Mouse (Mus musculus) kidney, embryonic 15.5 days (tissue): ENCODE results near the gene Efnb3. TPM values are rescaled to one million over a fixed set of nuclear protein-coding genes. Genes with fewer than 3 reads are reported as not detected.

ENCODE experiments used
- ATAC-seq: fragments of 200-750 bp; cut with Nextera tagmentation; replicated peaks from 2 replicates; pipeline ENCODE4 v1.8.0; 2017; ENCODE audit warnings: moderate TSS enrichment; ENCODE audit not compliant: low FRiP score
- H3K27ac ChIP-seq: fragments of 300-500 bp; sonication (generic); 2 replicates; pipeline ENCODE4 v1.5.1; 2015; ENCODE audit warnings: mild to moderate bottlenecking, inconsistent platforms
- H3K27me3 ChIP-seq: fragments of 300-500 bp; sonication (generic); 2 replicates; pipeline ENCODE4 v1.6.1; 2015; ENCODE audit warnings: inconsistent platforms
- H3K36me3 ChIP-seq: fragments of 300-500 bp; sonication (generic); 2 replicates; pipeline ENCODE4 v1.6.1; 2015; ENCODE audit warnings: inconsistent platforms
- H3K4me1 ChIP-seq: fragments of 300-500 bp; sonication (generic); 2 replicates; pipeline ENCODE4 v1.6.1; 2015; ENCODE audit warnings: inconsistent platforms
- H3K4me2 ChIP-seq: fragments of 300-500 bp; sonication (generic); 2 replicates; pipeline ENCODE4 v1.6.1; 2015; ENCODE audit warnings: moderate library complexity, mild to moderate bottlenecking, inconsistent platforms
- H3K4me3 ChIP-seq: fragments of 300-500 bp; sonication (generic); replicated peaks from 2 replicates; pipeline ENCODE4 v1.5.1; 2015; ENCODE audit warnings: mild to moderate bottlenecking, inconsistent platforms
- H3K9ac ChIP-seq: fragments of 300-500 bp; sonication (generic); 2 replicates; pipeline ENCODE4 v1.6.1; 2015; ENCODE audit warnings: mild to moderate bottlenecking, inconsistent platforms
- H3K9me3 ChIP-seq: fragments of 300-500 bp; sonication (generic); replicated peaks from 2 replicates; pipeline ENCODE4 v1.6.1; 2016; ENCODE audit warnings: inconsistent platforms
- WGBS: fragments of 180-500 bp; shearing (Covaris S2); methylation state at CpG from one replicate; pipeline ENCODE4 v1.1.7; 2015; ENCODE audit warnings: mixed read lengths; 5-methylcytosine and 5-hydroxymethylcytosine counted together
- microRNA-seq: library from miRNA; unstranded; fragments of <30 nt; microRNA quantifications from one replicate; pipeline ENCODE4, GENCODE M21; 2016
- polyA plus RNA-seq: library from polyadenylated mRNA; unstranded; fragments of >200 nt; fragmentation: Nextera tagmentation; extraction: Ambion mirVana; gene quantifications from 2 replicates; pipeline ENCODE4 v1.2.1, GENCODE M21; 2015

The Efnb3 gene
- polyA plus RNA-seq, 1 experiment from 2014 or later, result 14.3 TPM

GRCm38 (mm10) chr11:69521526-69522149 is 38.4 kb downstream of the Efnb3 start:
- Histone ChIP-seq H3K4me3 (no peak overlapping the region), H3K9me3 (no peaks in the 10 kb centered on the region), H3K27ac (no peak overlapping the region), H3K9ac (no peak overlapping the region), H3K36me3 (no peaks in the 10 kb centered on the region), H3K27me3 (0 out of 2 replicates have a peak, but pooled peaks cover 3% of the 10 kb centered on the region), H3K4me2 (no peak overlapping the region), H3K4me1 (peaks cover 7% of the 10 kb centered on the region)
- WGBS, result 84% methylated on average over 9 of the region's 9 CpGs
- no peak for ATAC-seq

- peaks cover 7% of the 10 kb centered on the region for H3K4me1 ChIP-seq
- no peak for ATAC-seq
- H3K9ac ChIP-seq, result no peak overlapping the region
- peaks cover 9% of the 10 kb centered on the region; the same call in 1 of the 2 replicates for H3K27me3 ChIP-seq
- H3K36me3 ChIP-seq, result no peaks in the 10 kb centered on the region
- H3K27ac ChIP-seq, result no peak overlapping the region
- no peaks in the 10 kb centered on the region for H3K9me3 ChIP-seq
- no peak overlapping the region for H3K4me3 ChIP-seq
- no peak overlapping the region for H3K4me2 ChIP-seq
- 54% methylated on average over 4 of the region's 4 CpGs for WGBS
Measured at GRCm38 (mm10) chr11:69519976-69520375, 40.0 kb downstream of the Efnb3 start.

GRCm38 (mm10) chr11:69516661-69517060 is 43.3 kb downstream of the Efnb3 start:
- no peak for ATAC-seq
- WGBS, result 70% methylated on average over 3 of the region's 3 CpGs
- no peaks in the 10 kb centered on the region for H3K36me3 ChIP-seq
- H3K4me2 ChIP-seq, result no peak overlapping the region
- peaks cover 9% of the 10 kb centered on the region; the same call in 1 of the 2 replicates for H3K27me3 ChIP-seq
- H3K27ac ChIP-seq, result no peak overlapping the region
- H3K9ac ChIP-seq, result no peak overlapping the region
- no peaks in the 10 kb centered on the region for H3K9me3 ChIP-seq
- H3K4me3 ChIP-seq, result no peak overlapping the region
- peaks cover 7% of the 10 kb centered on the region for H3K4me1 ChIP-seq

GRCm38 (mm10) chr11:69516151-69516640 is 43.8 kb downstream of the Efnb3 start:
- Histone ChIP-seq H3K9me3 (no peaks in the 10 kb centered on the region), H3K9ac (no peak overlapping the region), H3K4me3 (no peak overlapping the region), H3K4me1 (peaks cover 7% of the 10 kb centered on the region), H3K27me3 (peaks cover 9% of the 10 kb centered on the region; the same call in 1 of the 2 replicates), H3K4me2 (no peak overlapping the region), H3K27ac (no peak overlapping the region), H3K36me3 (no peaks in the 10 kb centered on the region)
- no peak for ATAC-seq
- 74% methylated on average over 15 of the region's 15 CpGs for WGBS

- Histone ChIP-seq H3K27me3 (peaks cover 9% of the 10 kb centered on the region; the same call in 1 of the 2 replicates), H3K9ac (no peak overlapping the region), H3K4me1 (no peaks in the 10 kb centered on the region; the same call in 1 of the 2 replicates), H3K27ac (no peak overlapping the region), H3K36me3 (no peaks in the 10 kb centered on the region), H3K9me3 (no peaks in the 10 kb centered on the region), H3K4me2 (no peak overlapping the region), H3K4me3 (no peak overlapping the region)
- 7% methylated on average over 6 of the region's 6 CpGs for WGBS
- no peak for ATAC-seq
Measured at GRCm38 (mm10) chr11:69513840-69514239, 46.2 kb downstream of the Efnb3 start.

GRCm38 (mm10) chr11:69510796-69511496 is 49.1 kb downstream of the Efnb3 start:
- peaks cover 8% of the 10 kb centered on the region; the same call in 1 of the 2 replicates for H3K27me3 ChIP-seq
- H3K9ac ChIP-seq, result no peak overlapping the region
- no peak for ATAC-seq
- WGBS, result 33% methylated on average over 7 of the region's 7 CpGs
- H3K27ac ChIP-seq, result no peak overlapping the region
- H3K9me3 ChIP-seq, result no peaks in the 10 kb centered on the region
- no peak overlapping the region for H3K4me2 ChIP-seq
- no peaks in the 10 kb centered on the region for H3K36me3 ChIP-seq
- no peak overlapping the region for H3K4me3 ChIP-seq
- H3K4me1 ChIP-seq, result no peaks in the 10 kb centered on the region; the same call in 1 of the 2 replicates

Small RNA genes lying within 50 kb of the gene (microRNA-seq; reads per million reads assigned to microRNA genes)
- gene Gm27493, result not detected

Other genes with a start within 250 kb of the Efnb3 start
- gene Cntrob, start 236.4 kb downstream of the Efnb3 start, polyA plus RNA-seq, result 23.0 and 23.9 TPM in 2 replicates
- 152 and 160 TPM in 2 replicates for gene Trappc1, start 236.2 kb downstream of the Efnb3 start, polyA plus RNA-seq
- gene Kcnab3, start 233.9 kb downstream of the Efnb3 start, polyA plus RNA-seq, result 2.9 and 3.5 TPM in 2 replicates
- gene Rnf227, start 219.7 kb downstream of the Efnb3 start, polyA plus RNA-seq, result 16.6 and 17.1 TPM in 2 replicates
- gene Chd3, start 190.8 kb downstream of the Efnb3 start, polyA plus RNA-seq, result 54.8 and 62.8 TPM in 2 replicates
- gene Naa38, start 164.7 kb downstream of the Efnb3 start, polyA plus RNA-seq, result 153 and 155 TPM in 2 replicates
- gene Cyb5d1, start 164.6 kb downstream of the Efnb3 start, polyA plus RNA-seq, result 30.2 and 30.5 TPM in 2 replicates
- gene Tmem88, start 162.0 kb downstream of the Efnb3 start, polyA plus RNA-seq, result 41.9 and 44.3 TPM in 2 replicates
- 32.6 and 33.0 TPM in 2 replicates for gene Kdm6b, start 146.5 kb downstream of the Efnb3 start, polyA plus RNA-seq
- gene Dnah2, start 11.1 kb downstream of the Efnb3 start, polyA plus RNA-seq, result 0.73 and 0.87 TPM in 2 replicates
- gene Wrap53, start 20.1 kb upstream of the Efnb3 start, polyA plus RNA-seq, result 26.6 and 27.9 TPM in 2 replicates
- 175 and 195 TPM in 2 replicates for gene Trp53, start 20.2 kb upstream of the Efnb3 start, polyA plus RNA-seq
- gene Atp1b2, start 45.7 kb upstream of the Efnb3 start, polyA plus RNA-seq, result 11.2 and 13.5 TPM in 2 replicates
- 0.30 and 0.49 TPM in 2 replicates for gene Shbg, start 57.7 kb upstream of the Efnb3 start, polyA plus RNA-seq
- gene Sat2, start 61.8 kb upstream of the Efnb3 start, polyA plus RNA-seq, result 17.8 and 23.1 TPM in 2 replicates
- gene Fxr2, start 72.8 kb upstream of the Efnb3 start, polyA plus RNA-seq, result 29.2 TPM in 2 replicates
- 0.18 and 0.19 TPM in 2 replicates for gene Sox15, start 95.1 kb upstream of the Efnb3 start, polyA plus RNA-seq
- 71.8 and 78.0 TPM in 2 replicates for gene Mpdu1, start 102.4 kb upstream of the Efnb3 start, polyA plus RNA-seq
- gene Cd68, start 105.9 kb upstream of the Efnb3 start, polyA plus RNA-seq, result 10.0 and 14.1 TPM in 2 replicates
- gene Eif4a1, start 112.2 kb upstream of the Efnb3 start, polyA plus RNA-seq, result 586 and 589 TPM in 2 replicates
- gene Senp3, start 121.9 kb upstream of the Efnb3 start, polyA plus RNA-seq, result 91.6 and 95.2 TPM in 2 replicates
- 0.45 and 0.53 TPM in 2 replicates for gene Tnfsf13, start 125.6 kb upstream of the Efnb3 start, polyA plus RNA-seq
- 9.1 and 11.1 TPM in 2 replicates for gene Tnfsf12, start 135.6 kb upstream of the Efnb3 start, polyA plus RNA-seq
- gene Tnfsfm13, start 135.9 kb upstream of the Efnb3 start, polyA plus RNA-seq, result 4.5 and 7.0 TPM in 2 replicates
- 29.9 and 31.1 TPM in 2 replicates for gene Polr2a, start 198.4 kb upstream of the Efnb3 start, polyA plus RNA-seq
- 0.27 and 0.36 TPM in 2 replicates for gene Slc35g3, start 201.8 kb upstream of the Efnb3 start, polyA plus RNA-seq
- gene Zbtb4, start 205.7 kb upstream of the Efnb3 start, polyA plus RNA-seq, result 1.9 and 2.8 TPM in 2 replicates
- 11.4 and 12.3 TPM in 2 replicates for gene Chrnb1, start 235.7 kb upstream of the Efnb3 start, polyA plus RNA-seq
- gene Fgf11, start 241.7 kb upstream of the Efnb3 start, polyA plus RNA-seq, result 2.0 and 2.5 TPM in 2 replicates
- gene Tmem102, start 245.4 kb upstream of the Efnb3 start, polyA plus RNA-seq, result 8.3 TPM in 2 replicates